Mouse (Mus musculus) cortical plate, adult 2 months (tissue): Measurements from ENCODE around the gene Klhl6.

ENCODE experiments used
- CTCF ChIP-seq: fragments of 200-500 bp; IDR thresholded peaks from 2 replicates; pipeline ENCODE4 v1.5.1; 2011; ENCODE audit warnings: mild to moderate bottlenecking, control low read depth, low read length; ENCODE audit not compliant: insufficient read depth; ENCODE audit errors: extremely low read depth
- POLR2A ChIP-seq: fragments of 200-500 bp; IDR thresholded peaks from 2 replicates; pipeline ENCODE4 v1.6.1; 2011; ENCODE audit warnings: mild to moderate bottlenecking, low read length, control low read depth; ENCODE audit not compliant: insufficient read depth; ENCODE audit errors: extremely low read depth

DNA sequence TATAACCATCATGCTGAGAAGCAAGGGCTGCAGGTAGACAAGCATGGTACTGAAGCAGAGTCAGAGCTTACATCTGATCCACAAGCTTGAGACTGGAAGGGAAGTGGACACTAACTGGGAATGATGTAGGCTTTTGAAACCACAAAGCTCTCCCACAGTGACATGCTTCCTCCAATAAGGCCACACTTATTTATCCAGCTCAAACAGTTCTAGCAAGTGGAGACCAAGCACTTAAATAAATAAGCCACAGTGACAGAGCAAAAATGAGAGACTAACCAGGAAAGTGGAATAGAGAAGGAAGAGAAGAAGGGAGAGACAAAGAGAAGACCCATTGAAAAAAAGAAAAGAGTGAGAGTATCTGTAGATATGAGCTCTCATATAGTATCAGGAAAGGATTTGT is 62.0 kb downstream of the Klhl6 start:
- TF ChIP-seq POLR2A (no peak), CTCF (no peak)
